Comparison of ENCODE assay signal across 26 mouse cellular contexts in the genomic region with DNA sequence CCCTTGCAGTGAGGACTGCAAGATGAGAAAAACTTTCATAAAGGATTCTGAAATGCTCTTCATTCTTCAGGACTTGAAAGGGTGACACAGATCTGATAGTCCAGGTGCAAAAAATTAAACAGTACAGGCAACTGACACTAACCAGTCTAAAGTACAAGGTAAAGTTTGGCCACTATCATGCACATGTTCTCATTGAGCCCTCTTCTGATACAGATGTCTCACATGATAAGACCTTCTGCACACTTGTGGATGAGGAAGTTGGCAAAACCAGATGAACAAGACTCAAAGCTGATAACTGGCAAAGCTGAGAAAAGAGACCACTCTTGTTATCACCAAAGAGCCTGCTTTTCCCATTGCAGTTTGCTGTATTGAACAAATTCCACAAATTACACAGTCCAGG. TPM values are rescaled to one million over a fixed set of nuclear protein-coding genes. Genes with fewer than 3 reads are reported as not detected.
DNase-seq lines count a peak whose midpoint lies in the region; ATAC-seq lines count a peak whose summit lies in the region.
"Had no signal": no experiment of that assay in that cellular context is flagged by ENCODE, and none has a peak within 500 bp of the region (broad histone marks: within the 10 kb centered on the region; RNA-seq: fewer than 3 reads in every experiment).

No protein-coding gene starts in this region.

- no peak overlapping the region for H3K9ac ChIP-seq in liver, embryonic 11.5 days (ENCODE audit: low read depth, low read length)
- no peak overlapping the region for H3K9ac ChIP-seq in liver, embryonic 13.5 days
- H3K9ac ChIP-seq in midbrain, embryonic 13.5 days (replicated peaks): no peak overlapping the region
- no peak overlapping the region for H3K9ac ChIP-seq in kidney, embryonic 16.5 days (replicated peaks; ENCODE audit: low read length)
- H3K9ac ChIP-seq: heart, embryonic 13.5 days had no signal

- DNase-seq in liver, embryonic 11.5 days (ENCODE audit: low spot score): no peak
- DNase-seq in liver: no peak
- peak; percentile 27 for DNase-seq in c-Kit-positive CD71-positive TER-119-positive erythroid progenitor cells, embryonic 14.5 days (ENCODE audit: low spot score)
- DNase-seq in liver, embryonic 13.5 days: peak; percentile 31
- DNase-seq in retina, embryonic 14.5 days (ENCODE audit: low spot score): no peak
- DNase-seq: adrenal gland, adult 2 months; cerebellum, adult 11 months; cerebellum, postnatal 10 days; embryo, embryonic 11 days; gastrocnemius, adult 2 months; heart, adult 18-20 months; heart, postnatal 4 days; kidney, adult 2 months; kidney, postnatal 25 days; lung, adult 2 months; right cerebral cortex, adult 18-20 months; spleen, adult 18-20 months had no signal

- H3K4me1 ChIP-seq in liver, embryonic 11.5 days (replicated peaks; ENCODE audit: control insufficient read depth, insufficient read depth, low read length): peaks cover 10% of the 10 kb centered on the region
- peaks cover 17% of the 10 kb centered on the region for H3K4me1 ChIP-seq in liver, embryonic 13.5 days (replicated peaks)
- H3K4me1 ChIP-seq in midbrain, embryonic 13.5 days (replicated peaks): no peaks in the 10 kb centered on the region
- H3K4me1 ChIP-seq in kidney, embryonic 16.5 days (ENCODE audit: insufficient read depth, low read length): no peaks in the 10 kb centered on the region
- H3K4me1 ChIP-seq: heart, embryonic 13.5 days; midbrain, embryonic 10.5 days had no signal

- peak; percentile 93 for ATAC-seq in liver, embryonic 11.5 days (replicated peaks; ENCODE audit: low FRiP score)
- peak; percentile 94 for ATAC-seq in liver, embryonic 13.5 days (ENCODE audit: low read depth)
- ATAC-seq in megakaryocyte-erythroid progenitor cell, adult 5-6 weeks (replicated peaks; ENCODE audit: low FRiP score, low TSS enrichment, poor library complexity, severe bottlenecking): peak; percentile 88
- ATAC-seq in midbrain, embryonic 13.5 days: no peak
- ATAC-seq in kidney, embryonic 16.5 days (ENCODE audit: low FRiP score, low TSS enrichment): no peak

- H3K27ac ChIP-seq in liver, embryonic 11.5 days (ENCODE audit: low read depth, low read length): peak overlapping the region; percentile 41
- peak overlapping the region; percentile 63; the same call in 1 of the 2 replicates for H3K27ac ChIP-seq in liver, embryonic 13.5 days
- no peak overlapping the region for H3K27ac ChIP-seq in midbrain, embryonic 13.5 days
- H3K27ac ChIP-seq in kidney, embryonic 16.5 days (ENCODE audit: low read length): no peak overlapping the region
- H3K27ac ChIP-seq: gastrocnemius, adult 2 months; heart, embryonic 13.5 days; left cerebral cortex, adult 2 months; midbrain, embryonic 10.5 days had no signal

- no peak overlapping the region for H3K4me3 ChIP-seq in liver, embryonic 11.5 days (ENCODE audit: low read depth, low read length)
- no peak overlapping the region for H3K4me3 ChIP-seq in liver, embryonic 13.5 days (replicated peaks)
- no peak overlapping the region for H3K4me3 ChIP-seq in midbrain, embryonic 13.5 days (replicated peaks)
- H3K4me3 ChIP-seq in kidney, embryonic 16.5 days (ENCODE audit: low read length): no peak overlapping the region
- H3K4me3 ChIP-seq: gastrocnemius, adult 2 months; heart, embryonic 13.5 days; left cerebral cortex, adult 2 months; midbrain, embryonic 10.5 days had no signal

- H3K4me2 ChIP-seq in liver, embryonic 11.5 days: no peak overlapping the region; the same call in 1 of the 2 replicates
- H3K4me2 ChIP-seq in liver, embryonic 13.5 days: no peak overlapping the region
- no peak overlapping the region for H3K4me2 ChIP-seq in midbrain, embryonic 13.5 days (replicated peaks)
- no peak overlapping the region for H3K4me2 ChIP-seq in kidney, embryonic 16.5 days (replicated peaks; ENCODE audit: low read depth, low read length)
- H3K4me2 ChIP-seq: heart, embryonic 13.5 days had no signal

- H3K27me3 ChIP-seq in liver, embryonic 11.5 days (replicated peaks; ENCODE audit: control insufficient read depth, insufficient read depth, low read length): no peaks in the 10 kb centered on the region
- H3K27me3 ChIP-seq in liver, embryonic 13.5 days: no peaks in the 10 kb centered on the region
- H3K27me3 ChIP-seq in midbrain, embryonic 13.5 days: no peaks in the 10 kb centered on the region
- no peaks in the 10 kb centered on the region for H3K27me3 ChIP-seq in kidney, embryonic 16.5 days (ENCODE audit: insufficient read depth, low read length)
- H3K27me3 ChIP-seq: heart, embryonic 13.5 days had no signal

- H3K9me3 ChIP-seq in liver, embryonic 11.5 days (ENCODE audit: control insufficient read depth, low read length): no peaks in the 10 kb centered on the region
- no peaks in the 10 kb centered on the region for H3K9me3 ChIP-seq in liver, embryonic 13.5 days (replicated peaks)
- no peaks in the 10 kb centered on the region for H3K9me3 ChIP-seq in midbrain, embryonic 13.5 days
- no peaks in the 10 kb centered on the region for H3K9me3 ChIP-seq in kidney, embryonic 16.5 days (ENCODE audit: low read length)
- H3K9me3 ChIP-seq: heart, embryonic 13.5 days; midbrain, embryonic 10.5 days had no signal

- H3K36me3 ChIP-seq in liver, embryonic 11.5 days (ENCODE audit: control insufficient read depth, insufficient read depth, low read length): no peaks in the 10 kb centered on the region
- no peaks in the 10 kb centered on the region for H3K36me3 ChIP-seq in liver, embryonic 13.5 days
- H3K36me3 ChIP-seq in midbrain, embryonic 13.5 days: no peaks in the 10 kb centered on the region
- no peaks in the 10 kb centered on the region for H3K36me3 ChIP-seq in kidney, embryonic 16.5 days (ENCODE audit: insufficient read depth, low read length)
- H3K36me3 ChIP-seq: heart, embryonic 13.5 days; midbrain, embryonic 10.5 days had no signal

RNA-seq across cellular contexts. Expression of a gene that starts 38.0 kb away (rescaled TPM):
- 0.25 and 0.53 TPM in 2 replicates for polyA plus RNA-seq in liver, embryonic 11.5 days (2014; fragmentation: Nextera tagmentation; extraction: Ambion mirVana)
- 0.10 and 0.12 TPM in 2 replicates for polyA plus RNA-seq in liver, embryonic 13.5 days (2015; fragmentation: Nextera tagmentation; extraction: Ambion mirVana)
- total RNA-seq in megakaryocyte-erythroid progenitor cell, adult 5-6 weeks (2014; fragmentation: Nextera tagmentation): 0.33 and 1.4 TPM in 2 replicates
- 2.1 and 3.3 TPM in 2 replicates for total RNA-seq in megakaryocyte-erythroid progenitor cell, adult 5-6 weeks (2017)
- polyA plus RNA-seq in midbrain, embryonic 13.5 days (2015; fragmentation: Nextera tagmentation; extraction: Ambion mirVana): not detected in 2 replicates
- polyA plus RNA-seq in kidney, embryonic 16.5 days (2015; fragmentation: Nextera tagmentation; extraction: Ambion mirVana): 0.05 and 0.08 TPM in 2 replicates
- total RNA-seq: gastrocnemius, adult 2 months had no signal
- polyA plus RNA-seq: forebrain, embryonic 11.5 days; limb, embryonic 11.5 days; stomach, embryonic 14.5 days had no signal

Comparison
In these comparisons a context has a peak if more than half of its experiments do, and no peak if none do; other contexts are left out.
1. DNase-seq: peak in c-Kit-positive CD71-positive TER-119-positive erythroid progenitor cells, embryonic 14.5 days (single experiment) and liver, embryonic 13.5 days (single experiment); none in liver, embryonic 11.5 days (single experiment), liver (single experiment) and retina, embryonic 14.5 days (single experiment).
2. ATAC-seq: peak in liver, embryonic 11.5 days (single experiment), liver, embryonic 13.5 days (single experiment) and megakaryocyte-erythroid progenitor cell, adult 5-6 weeks (single experiment); none in midbrain, embryonic 13.5 days (single experiment) and kidney, embryonic 16.5 days (single experiment).
3. H3K27ac ChIP-seq: peak in liver, embryonic 11.5 days (single experiment) and liver, embryonic 13.5 days (single experiment); none in midbrain, embryonic 13.5 days (single experiment) and kidney, embryonic 16.5 days (single experiment).